Mouse (Mus musculus): ENCODE data around the gene 4930402H24Rik. TPM values are rescaled to one million over a fixed set of nuclear protein-coding genes. Genes with fewer than 3 reads are reported as not detected.
"Not testable (repeated sequence)": the region's sequence is repeated elsewhere in the genome, so short reads cannot be mapped to it uniquely, and the experiment has no call there.

The 4930402H24Rik gene
- polyA plus RNA-seq, 1 experiment from 2014 or later, result 33.3 TPM

GRCm38 (mm10) chr2:130832012-130832411 is 74.2 kb downstream of the 4930402H24Rik start:
- no peak overlapping the region for H3K4me3 ChIP-seq (ENCODE audit: low read depth, low read length)
- WGBS, result 76% methylated on average over 2 of the region's 2 CpGs
- H3K9me3 ChIP-seq (ENCODE audit: control insufficient read depth, low read length), result no peaks in the 10 kb centered on the region
- peaks cover 11% of the 10 kb centered on the region for H3K36me3 ChIP-seq (ENCODE audit: control insufficient read depth, insufficient read depth, low read length)
- no peak overlapping the region for H3K9ac ChIP-seq (ENCODE audit: low read length)
- DNase-seq (ENCODE audit: low spot score), result no peak
- no peaks in the 10 kb centered on the region for H3K27me3 ChIP-seq (replicated peaks; ENCODE audit: control insufficient read depth, insufficient read depth, low read length)
- no peak overlapping the region for H3K4me2 ChIP-seq (ENCODE audit: low read length)
- no peak for ATAC-seq (replicated peaks; ENCODE audit: low FRiP score, low TSS enrichment, low read depth)
- no peaks in the 10 kb centered on the region for H3K4me1 ChIP-seq (replicated peaks; ENCODE audit: control insufficient read depth, insufficient read depth, low read length)
- H3K27ac ChIP-seq (ENCODE audit: low read depth), result no peak overlapping the region

GRCm38 (mm10) chr2:130830236-130830635 is 76.0 kb downstream of the 4930402H24Rik start:
- ATAC-seq (replicated peaks; ENCODE audit: low FRiP score, low TSS enrichment, low read depth), result no peak
- WGBS, result 76% methylated on average over 3 of the region's 3 CpGs

DNA sequence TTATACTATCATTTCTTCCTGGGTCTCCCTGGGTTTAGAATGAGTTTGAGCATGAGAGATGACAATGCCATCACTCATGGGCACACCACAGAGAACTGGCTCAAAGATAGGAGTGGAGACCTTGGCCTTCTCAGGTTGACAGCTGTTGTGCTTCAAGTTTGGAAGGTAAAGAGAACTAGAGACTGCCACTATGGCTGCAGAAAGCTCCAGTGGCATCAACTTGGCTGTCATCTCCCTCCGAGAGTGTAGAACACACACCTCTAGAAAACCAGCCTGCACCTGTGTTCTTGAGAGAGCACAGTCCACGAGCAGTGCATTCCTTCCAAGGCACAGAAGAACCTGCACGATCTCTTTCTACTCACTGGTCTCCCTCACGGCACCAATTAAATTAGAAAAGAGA is 76.7 kb downstream of the 4930402H24Rik start:
- DNase-seq (ENCODE audit: low spot score) (no peak), ATAC-seq (replicated peaks; ENCODE audit: low FRiP score, low TSS enrichment, low read depth) (no peak)
- H3K4me2 ChIP-seq (ENCODE audit: low read length), result no peak overlapping the region
- H3K27ac ChIP-seq (ENCODE audit: low read depth), result no peak overlapping the region
- no peaks in the 10 kb centered on the region for H3K27me3 ChIP-seq (replicated peaks; ENCODE audit: control insufficient read depth, insufficient read depth, low read length)
- no peaks in the 10 kb centered on the region for H3K4me1 ChIP-seq (replicated peaks; ENCODE audit: control insufficient read depth, insufficient read depth, low read length)
- H3K4me3 ChIP-seq (ENCODE audit: low read depth, low read length), result no peak overlapping the region
- no peak overlapping the region for H3K9ac ChIP-seq (ENCODE audit: low read length)
- peaks cover 12% of the 10 kb centered on the region for H3K36me3 ChIP-seq (ENCODE audit: control insufficient read depth, insufficient read depth, low read length)
- H3K9me3 ChIP-seq (ENCODE audit: control insufficient read depth, low read length), result no peaks in the 10 kb centered on the region
- 90% methylated on average over 4 of the region's 4 CpGs for WGBS

More at GRCm38 (mm10) chr2:130830236-130830635, 76.0 kb downstream of the 4930402H24Rik start:
- Histone ChIP-seq H3K27ac (ENCODE audit: low read depth) (no peak overlapping the region), H3K4me2 (ENCODE audit: low read length) (no peak overlapping the region), H3K9me3 (ENCODE audit: control insufficient read depth, low read length) (no peaks in the 10 kb centered on the region), H3K27me3 (replicated peaks; ENCODE audit: control insufficient read depth, insufficient read depth, low read length) (no peaks in the 10 kb centered on the region), H3K4me3 (ENCODE audit: low read depth, low read length) (no peak overlapping the region), H3K4me1 (replicated peaks; ENCODE audit: control insufficient read depth, insufficient read depth, low read length) (no peaks in the 10 kb centered on the region), H3K36me3 (ENCODE audit: control insufficient read depth, insufficient read depth, low read length) (peaks cover 11% of the 10 kb centered on the region), H3K9ac (ENCODE audit: low read length) (no peak overlapping the region)
- no peak for DNase-seq (ENCODE audit: low spot score)

GRCm38 (mm10) chr2:130828668-130829067 is 77.5 kb downstream of the 4930402H24Rik start:
- H3K4me2 ChIP-seq (ENCODE audit: low read length), result no peak overlapping the region
- ATAC-seq (replicated peaks; ENCODE audit: low FRiP score, low TSS enrichment, low read depth) (no peak), DNase-seq (ENCODE audit: low spot score) (no peak)
- WGBS, result 79% methylated on average over 1 of the region's 1 CpGs
- no peaks in the 10 kb centered on the region for H3K4me1 ChIP-seq (replicated peaks; ENCODE audit: control insufficient read depth, insufficient read depth, low read length)
- no peak overlapping the region for H3K27ac ChIP-seq (ENCODE audit: low read depth)
- no peak overlapping the region for H3K4me3 ChIP-seq (ENCODE audit: low read depth, low read length)
- H3K36me3 ChIP-seq (ENCODE audit: control insufficient read depth, insufficient read depth, low read length), result peaks cover 14% of the 10 kb centered on the region
- no peaks in the 10 kb centered on the region for H3K27me3 ChIP-seq (replicated peaks; ENCODE audit: control insufficient read depth, insufficient read depth, low read length)
- H3K9me3 ChIP-seq (ENCODE audit: control insufficient read depth, low read length), result no peaks in the 10 kb centered on the region
- H3K9ac ChIP-seq (ENCODE audit: low read length), result no peak overlapping the region

- not testable (repeated sequence) for H3K9ac ChIP-seq (ENCODE audit: low read length); H3K9me3 ChIP-seq (ENCODE audit: control insufficient read depth, low read length); H3K27ac ChIP-seq (ENCODE audit: low read depth); ATAC-seq (replicated peaks; ENCODE audit: low FRiP score, low TSS enrichment, low read depth); H3K4me2 ChIP-seq (ENCODE audit: low read length); H3K27me3 ChIP-seq (replicated peaks; ENCODE audit: control insufficient read depth, insufficient read depth, low read length); DNase-seq (ENCODE audit: low spot score); H3K4me1 ChIP-seq (replicated peaks; ENCODE audit: control insufficient read depth, insufficient read depth, low read length); H3K4me3 ChIP-seq (ENCODE audit: low read depth, low read length)
- H3K36me3 ChIP-seq (ENCODE audit: control insufficient read depth, insufficient read depth, low read length), result peaks cover 14% of the 10 kb centered on the region
- 87% methylated on average over 3 of the region's 3 CpGs for WGBS
Observed at GRCm38 (mm10) chr2:130828066-130828465, 78.1 kb downstream of the 4930402H24Rik start.

DNA sequence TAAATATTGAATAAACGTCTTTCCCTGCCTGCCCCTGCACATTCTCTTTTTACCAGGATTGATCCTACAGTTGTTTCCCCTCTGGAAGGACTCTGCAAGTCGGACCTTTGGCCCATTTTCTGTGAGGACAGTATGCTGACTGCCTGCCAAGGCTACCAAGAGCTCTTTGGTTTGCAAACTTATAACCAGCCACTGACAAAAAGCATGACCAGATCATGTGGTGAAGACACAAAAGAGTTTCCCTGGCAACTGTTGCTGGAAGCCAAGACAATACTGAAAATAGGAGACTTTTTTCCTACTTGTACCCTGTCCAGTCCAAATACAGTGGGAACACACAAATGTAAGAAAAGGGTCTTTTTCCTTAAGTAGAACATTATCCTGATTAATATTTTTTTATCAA is 78.8 kb downstream of the 4930402H24Rik start:
- WGBS, result 66% methylated on average over 2 of the region's 2 CpGs
- Histone ChIP-seq H3K27ac (ENCODE audit: low read depth) (no peak overlapping the region), H3K9me3 (ENCODE audit: control insufficient read depth, low read length) (no peaks in the 10 kb centered on the region), H3K4me2 (ENCODE audit: low read length) (no peak overlapping the region), H3K9ac (ENCODE audit: low read length) (no peak overlapping the region), H3K36me3 (ENCODE audit: control insufficient read depth, insufficient read depth, low read length) (peaks cover 14% of the 10 kb centered on the region), H3K27me3 (replicated peaks; ENCODE audit: control insufficient read depth, insufficient read depth, low read length) (no peaks in the 10 kb centered on the region), H3K4me3 (ENCODE audit: low read depth, low read length) (no peak overlapping the region), H3K4me1 (replicated peaks; ENCODE audit: control insufficient read depth, insufficient read depth, low read length) (no peaks in the 10 kb centered on the region)
- no peak for ATAC-seq (replicated peaks; ENCODE audit: low FRiP score, low TSS enrichment, low read depth)
- DNase-seq (ENCODE audit: low spot score), result no peak

DNA sequence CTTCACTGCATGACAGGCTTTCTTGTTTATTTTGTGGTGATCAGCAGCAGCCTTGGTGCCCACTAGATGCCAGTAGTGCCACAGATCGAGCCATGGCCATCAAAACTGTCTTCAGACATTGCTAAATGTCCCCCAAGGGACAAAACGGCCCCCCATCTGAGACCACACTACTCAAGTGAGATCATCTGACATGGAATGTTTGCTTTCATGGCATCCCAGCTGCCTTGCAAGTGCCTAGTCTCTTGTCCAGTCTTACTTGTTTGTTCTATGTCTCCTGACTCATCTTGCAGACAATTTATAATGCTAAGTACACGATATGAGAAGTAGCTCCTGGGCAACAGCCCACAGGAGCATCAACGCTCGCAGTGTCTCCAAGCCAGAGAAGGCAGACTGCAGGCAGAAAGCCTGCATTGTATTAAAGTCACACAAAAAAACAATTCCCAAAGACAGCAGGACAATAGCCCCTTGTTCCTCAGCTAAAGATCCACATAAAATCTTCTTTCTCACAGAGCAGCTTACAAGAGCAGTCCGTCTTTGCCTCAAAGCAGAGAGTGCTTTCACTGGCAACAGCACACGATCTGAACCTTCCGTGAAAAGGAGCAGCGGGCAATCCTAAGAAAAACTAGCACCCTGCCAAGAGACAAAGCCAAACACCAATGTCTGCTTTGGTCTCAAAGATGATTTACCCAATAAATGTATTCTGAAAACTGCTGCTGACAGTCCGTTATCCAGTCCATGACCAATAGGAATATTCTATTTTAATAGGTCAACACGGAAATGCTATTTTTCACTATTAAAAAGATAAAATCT is 87.2 kb downstream of the 4930402H24Rik start:
- 74% methylated on average over 11 of the region's 11 CpGs for WGBS
- ATAC-seq (replicated peaks; ENCODE audit: low FRiP score, low TSS enrichment, low read depth) (no peak), DNase-seq (ENCODE audit: low spot score) (no peak)
- Histone ChIP-seq H3K9ac (ENCODE audit: low read length) (no peak overlapping the region), H3K36me3 (ENCODE audit: control insufficient read depth, insufficient read depth, low read length) (peaks cover 34% of the 10 kb centered on the region), H3K27me3 (replicated peaks; ENCODE audit: control insufficient read depth, insufficient read depth, low read length) (no peaks in the 10 kb centered on the region), H3K4me2 (ENCODE audit: low read length) (no peak overlapping the region), H3K4me3 (ENCODE audit: low read depth, low read length) (no peak overlapping the region), H3K4me1 (replicated peaks; ENCODE audit: control insufficient read depth, insufficient read depth, low read length) (no peaks in the 10 kb centered on the region), H3K27ac (ENCODE audit: low read depth) (no peak overlapping the region), H3K9me3 (ENCODE audit: control insufficient read depth, low read length) (no peaks in the 10 kb centered on the region)

GRCm38 (mm10) chr2:130817865-130818264 is 88.3 kb downstream of the 4930402H24Rik start:
- 96% methylated on average over 1 of the region's 1 CpGs for WGBS

GRCm38 (mm10) chr2:130816205-130816604 is 90.0 kb downstream of the 4930402H24Rik start:
- Histone ChIP-seq H3K9me3 (ENCODE audit: control insufficient read depth, low read length) (no peaks in the 10 kb centered on the region), H3K27ac (ENCODE audit: low read depth) (no peak overlapping the region), H3K9ac (ENCODE audit: low read length) (no peak overlapping the region), H3K4me2 (ENCODE audit: low read length) (no peak overlapping the region), H3K27me3 (replicated peaks; ENCODE audit: control insufficient read depth, insufficient read depth, low read length) (no peaks in the 10 kb centered on the region), H3K4me3 (ENCODE audit: low read depth, low read length) (no peak overlapping the region), H3K4me1 (replicated peaks; ENCODE audit: control insufficient read depth, insufficient read depth, low read length) (no peaks in the 10 kb centered on the region), H3K36me3 (ENCODE audit: control insufficient read depth, insufficient read depth, low read length) (peaks cover 58% of the 10 kb centered on the region)
- no peak for ATAC-seq (replicated peaks; ENCODE audit: low FRiP score, low TSS enrichment, low read depth)
- no peak for DNase-seq (ENCODE audit: low spot score)
- 84% methylated on average over 5 of the region's 5 CpGs for WGBS

More at GRCm38 (mm10) chr2:130817865-130818264, 88.3 kb downstream of the 4930402H24Rik start:
- H3K27me3 ChIP-seq (replicated peaks; ENCODE audit: control insufficient read depth, insufficient read depth, low read length), result no peaks in the 10 kb centered on the region
- H3K27ac ChIP-seq (ENCODE audit: low read depth), result no peak overlapping the region
- H3K4me2 ChIP-seq (ENCODE audit: low read length), result no peak overlapping the region
- DNase-seq (ENCODE audit: low spot score) (no peak), ATAC-seq (replicated peaks; ENCODE audit: low FRiP score, low TSS enrichment, low read depth) (no peak)
- no peaks in the 10 kb centered on the region for H3K9me3 ChIP-seq (ENCODE audit: control insufficient read depth, low read length)
- peaks cover 43% of the 10 kb centered on the region for H3K36me3 ChIP-seq (ENCODE audit: control insufficient read depth, insufficient read depth, low read length)
- H3K9ac ChIP-seq (ENCODE audit: low read length), result no peak overlapping the region
- no peak overlapping the region for H3K4me3 ChIP-seq (ENCODE audit: low read depth, low read length)
- H3K4me1 ChIP-seq (replicated peaks; ENCODE audit: control insufficient read depth, insufficient read depth, low read length), result no peaks in the 10 kb centered on the region

All from intestine, embryonic 14.5 days (tissue).